Mouse (Mus musculus): ENCODE measurements around the gene Rdh5. TPM values are rescaled to one million over a fixed set of nuclear protein-coding genes. Genes with fewer than 3 reads are reported as not detected.

The Rdh5 gene
- polyA plus RNA-seq, 1 experiment from 2014 or later, result 20.4 TPM

DNA sequence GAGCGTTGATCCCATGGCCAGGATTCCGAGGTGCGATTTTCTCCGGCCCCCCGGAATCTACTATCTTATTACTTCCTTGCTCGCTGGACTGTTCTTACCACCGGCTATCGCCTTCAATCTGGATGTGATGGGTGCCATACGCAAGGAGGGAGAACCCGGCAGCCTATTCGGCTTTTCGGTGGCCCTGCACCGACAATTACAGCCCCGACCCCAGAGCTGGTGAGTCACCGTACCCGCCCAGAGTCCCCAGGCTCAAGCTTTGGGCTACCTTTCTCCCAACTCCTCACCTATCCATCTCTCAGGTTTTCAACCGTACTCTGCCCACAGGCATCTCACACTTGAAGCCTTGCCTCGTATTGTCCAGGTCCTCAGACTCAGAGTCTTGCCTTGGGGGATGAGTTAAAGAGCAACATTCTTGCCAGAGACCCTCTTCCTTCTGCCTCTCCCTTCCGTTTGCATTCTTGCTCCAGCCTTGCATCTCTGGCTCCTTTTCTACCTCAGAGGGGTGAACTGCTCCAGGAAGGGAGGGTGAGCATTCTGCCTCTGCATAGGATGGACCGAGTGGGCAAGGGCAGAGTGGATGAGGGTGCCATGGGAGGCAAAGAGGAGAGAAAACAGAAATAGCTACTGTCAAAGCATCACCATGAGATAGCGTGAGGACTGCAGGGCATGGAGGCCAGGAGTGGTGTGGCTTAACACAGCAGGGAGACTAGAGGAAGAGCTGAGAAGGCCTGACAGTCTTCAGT, 11.5 kb upstream of the Rdh5 start:
- peak overlapping the region; percentile 86 for H3K4me2 ChIP-seq (replicated peaks)
- WGBS, result 4% methylated on average over 21 of the region's 21 CpGs
- ATAC-seq (ENCODE audit: low FRiP score), result 0 out of 2 replicates have a peak, but pooled peaks have one; percentile 5
- DNase-seq (ENCODE audit: low spot score), result no peak
- peak overlapping the region; percentile 41 for H3K4me3 ChIP-seq (replicated peaks; ENCODE audit: low read length)
- H3K4me1 ChIP-seq (replicated peaks; ENCODE audit: control insufficient read depth, insufficient read depth, low read length), result peaks cover 8% of the 10 kb centered on the region
- H3K27ac ChIP-seq, result no peak overlapping the region
- peaks cover 61% of the 10 kb centered on the region for H3K27me3 ChIP-seq (ENCODE audit: control insufficient read depth, insufficient read depth, low read length)
- no peaks in the 10 kb centered on the region for H3K9me3 ChIP-seq (ENCODE audit: control insufficient read depth, low read length)
- H3K9ac ChIP-seq, result peak overlapping the region; percentile 53
- no peaks in the 10 kb centered on the region for H3K36me3 ChIP-seq (replicated peaks; ENCODE audit: control insufficient read depth, insufficient read depth)

DNA sequence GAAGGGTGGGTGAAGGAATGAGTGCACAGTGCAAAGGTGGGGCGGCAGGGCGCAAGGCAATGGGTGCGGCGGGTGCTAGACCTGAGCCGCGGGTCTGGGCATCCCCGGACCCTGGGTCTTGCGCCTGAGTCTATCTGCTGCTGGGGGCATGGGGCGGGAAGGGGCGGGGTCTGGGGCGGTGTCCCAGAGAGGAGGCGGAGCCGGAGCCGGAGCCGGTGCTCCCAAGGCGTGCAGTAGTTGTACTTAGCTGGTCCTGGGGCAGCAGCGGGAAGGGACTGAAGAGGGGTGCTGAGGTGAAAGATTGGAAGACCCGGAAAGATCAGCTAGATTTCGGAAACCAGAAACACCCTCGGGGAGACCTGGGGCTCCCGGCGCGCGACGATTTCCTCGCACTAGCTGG, 10.9 kb upstream of the Rdh5 start, which contains the start of gene Itga7:
TSS of gene Itga7 (plus strand) at position 245 of the 400 bp plus-strand sequence.
- Histone ChIP-seq H3K9me3 (ENCODE audit: control insufficient read depth, low read length) (no peaks in the 10 kb centered on the region), H3K27me3 (ENCODE audit: control insufficient read depth, insufficient read depth, low read length) (peaks cover 61% of the 10 kb centered on the region), H3K36me3 (replicated peaks; ENCODE audit: control insufficient read depth, insufficient read depth) (no peaks in the 10 kb centered on the region), H3K27ac (no peak within 1 kb of the TSS), H3K4me2 (replicated peaks) (peak within 1 kb of the TSS; percentile 86), H3K9ac (peak within 1 kb of the TSS; percentile 53), H3K4me1 (replicated peaks; ENCODE audit: control insufficient read depth, insufficient read depth, low read length) (peaks cover 8% of the 10 kb centered on the region), H3K4me3 (replicated peaks; ENCODE audit: low read length) (peak within 1 kb of the TSS; percentile 41)
- WGBS, result 1% methylated on average over 26 of the region's 26 CpGs
- peak; percentile 60 for ATAC-seq (ENCODE audit: low FRiP score)
- DNase-seq (ENCODE audit: low spot score), result no peak

DNA sequence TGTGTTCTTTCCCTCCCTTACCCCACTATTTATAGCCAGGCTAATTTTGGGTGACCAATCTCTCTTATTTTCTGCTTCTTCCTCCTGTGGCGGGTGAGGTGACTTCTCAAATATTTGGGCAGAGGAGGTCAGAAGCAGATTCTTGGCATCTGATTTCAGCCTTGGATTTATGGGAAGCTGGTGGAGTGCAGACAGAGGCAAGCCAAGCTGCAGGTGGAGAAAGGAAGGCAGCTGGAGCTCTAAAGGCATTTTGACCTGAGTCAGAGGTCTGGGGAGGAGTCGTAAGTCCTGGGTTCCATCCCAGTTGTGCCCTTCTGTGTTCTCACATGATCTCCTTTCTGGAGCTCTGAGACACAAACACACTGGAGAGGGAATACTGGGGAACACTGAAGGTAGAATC, 8.8 kb upstream of the Rdh5 start:
- H3K4me1 ChIP-seq (replicated peaks; ENCODE audit: control insufficient read depth, insufficient read depth, low read length), result peaks cover 8% of the 10 kb centered on the region
- no peak overlapping the region for H3K4me3 ChIP-seq (replicated peaks; ENCODE audit: low read length)
- DNase-seq (ENCODE audit: low spot score) (no peak), ATAC-seq (ENCODE audit: low FRiP score) (no peak)
- H3K27ac ChIP-seq, result no peak overlapping the region
- no peaks in the 10 kb centered on the region for H3K9me3 ChIP-seq (ENCODE audit: control insufficient read depth, low read length)
- peaks cover 66% of the 10 kb centered on the region for H3K27me3 ChIP-seq (ENCODE audit: control insufficient read depth, insufficient read depth, low read length)
- 77% methylated on average over 2 of the region's 2 CpGs for WGBS
- H3K36me3 ChIP-seq (replicated peaks; ENCODE audit: control insufficient read depth, insufficient read depth), result no peaks in the 10 kb centered on the region
- H3K9ac ChIP-seq, result no peak overlapping the region
- H3K4me2 ChIP-seq (replicated peaks), result no peak overlapping the region

DNA sequence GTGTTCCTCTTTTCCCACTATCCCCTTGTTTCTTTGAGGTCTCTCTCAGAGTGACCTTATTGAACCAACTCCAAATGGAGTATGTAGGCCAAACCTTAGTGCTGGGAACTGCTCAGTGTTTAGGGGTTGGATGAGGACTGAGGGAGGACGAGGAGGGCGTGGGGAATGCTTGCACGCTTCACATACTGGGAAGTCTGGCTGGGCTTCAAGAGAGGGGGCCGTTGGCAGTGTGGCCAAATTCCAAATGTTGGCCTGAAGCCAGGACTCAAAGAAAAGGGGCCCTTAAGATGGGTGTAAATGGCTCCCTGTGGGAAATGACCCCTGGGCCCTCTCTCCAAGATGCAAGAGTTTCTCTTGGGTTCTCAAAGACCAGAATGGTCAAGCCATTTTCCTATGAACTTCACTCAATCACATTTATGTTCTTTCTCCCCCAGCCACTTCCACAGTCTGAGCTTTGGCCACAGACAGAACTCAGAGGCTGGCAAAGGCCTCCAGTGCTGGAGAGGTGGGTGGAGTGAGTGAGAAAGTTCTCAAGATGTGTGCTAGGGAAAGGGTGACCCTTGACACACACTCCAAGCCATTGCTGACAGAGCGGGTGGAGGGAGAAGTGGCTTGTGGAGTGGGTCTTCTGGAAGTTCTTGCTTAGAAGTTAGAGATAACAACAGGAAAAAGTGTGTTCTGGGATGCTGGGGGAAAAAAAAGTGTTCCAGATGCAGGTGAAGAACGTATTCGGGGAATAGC, 7.1 kb upstream of the Rdh5 start:
- Histone ChIP-seq H3K9me3 (ENCODE audit: control insufficient read depth, low read length) (no peaks in the 10 kb centered on the region), H3K27me3 (ENCODE audit: control insufficient read depth, insufficient read depth, low read length) (peaks cover 53% of the 10 kb centered on the region), H3K9ac (no peak overlapping the region), H3K27ac (0 out of 2 replicates have a peak overlapping the region, but pooled peaks have one; percentile 43), H3K4me1 (replicated peaks; ENCODE audit: control insufficient read depth, insufficient read depth, low read length) (peaks cover 8% of the 10 kb centered on the region), H3K36me3 (replicated peaks; ENCODE audit: control insufficient read depth, insufficient read depth) (no peaks in the 10 kb centered on the region), H3K4me2 (replicated peaks) (no peak overlapping the region), H3K4me3 (replicated peaks; ENCODE audit: low read length) (no peak overlapping the region)
- ATAC-seq (ENCODE audit: low FRiP score) (peak; percentile 41; the same call in 1 of the 2 replicates), DNase-seq (ENCODE audit: low spot score) (no peak)
- 62% methylated on average over 7 of the region's 7 CpGs for WGBS

DNA sequence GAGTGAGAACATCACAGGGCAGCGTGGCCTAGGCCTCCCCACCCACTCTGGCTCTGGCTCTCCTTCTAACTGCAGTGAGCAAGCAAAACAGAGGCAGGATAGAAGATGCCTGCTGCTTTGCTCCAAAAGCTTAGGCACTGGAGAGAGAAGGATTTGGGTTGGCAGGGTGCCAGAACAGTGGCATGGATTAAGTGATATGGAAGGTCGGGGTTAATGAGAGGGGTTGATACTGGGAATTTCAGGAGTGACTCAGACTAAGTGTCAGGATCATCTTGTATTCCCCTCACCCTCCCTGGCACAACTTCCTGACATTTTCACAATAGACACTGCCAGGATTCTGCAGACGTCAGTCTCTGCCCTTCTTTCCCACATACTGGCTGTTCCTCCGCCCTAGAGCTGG, 5.7 kb upstream of the Rdh5 start:
- Histone ChIP-seq H3K9ac (no peak overlapping the region), H3K4me1 (replicated peaks; ENCODE audit: control insufficient read depth, insufficient read depth, low read length) (peaks cover 6% of the 10 kb centered on the region), H3K4me3 (replicated peaks; ENCODE audit: low read length) (no peak overlapping the region), H3K36me3 (replicated peaks; ENCODE audit: control insufficient read depth, insufficient read depth) (no peaks in the 10 kb centered on the region), H3K4me2 (replicated peaks) (no peak overlapping the region), H3K9me3 (ENCODE audit: control insufficient read depth, low read length) (no peaks in the 10 kb centered on the region), H3K27me3 (ENCODE audit: control insufficient read depth, insufficient read depth, low read length) (peaks cover 38% of the 10 kb centered on the region), H3K27ac (no peak overlapping the region)
- no peak for DNase-seq (ENCODE audit: low spot score)
- 27% methylated on average over 4 of the region's 4 CpGs for WGBS
- ATAC-seq (ENCODE audit: low FRiP score), result peak; percentile 29; the same call in 1 of the 2 replicates

DNA sequence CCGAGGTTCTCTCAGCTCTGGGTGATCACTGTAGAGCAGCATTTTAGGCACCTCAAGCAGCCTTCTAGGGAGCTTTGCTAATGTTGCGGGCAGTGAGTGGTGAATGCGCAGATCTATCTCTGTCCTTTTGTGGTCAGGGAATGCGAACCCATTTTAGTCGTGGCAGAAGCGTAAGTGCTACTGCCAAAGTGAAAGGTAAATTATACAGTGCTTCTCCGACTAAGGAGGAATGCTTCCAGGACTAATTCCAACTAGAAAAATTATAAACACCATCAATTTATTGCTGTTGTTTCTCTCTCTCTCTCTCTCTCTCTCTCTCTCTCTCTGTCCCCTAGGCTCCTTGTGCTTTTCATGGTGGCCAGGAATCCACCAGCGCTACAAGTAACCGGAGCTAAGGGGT, 1.2 kb upstream of the Rdh5 start, which contains the start of gene Bloc1s1:
TSS of gene Bloc1s1 (minus strand) at position 101 of the 400 bp plus-strand sequence.
- 65% methylated on average over 9 of the region's 9 CpGs for WGBS
- peak; percentile 0; the same call in 1 of the 2 replicates for ATAC-seq (ENCODE audit: low FRiP score)
- H3K4me3 ChIP-seq (replicated peaks; ENCODE audit: low read length), result peak within 1 kb of the TSS; percentile 51
- no peak for DNase-seq (ENCODE audit: low spot score)
- no peaks in the 10 kb centered on the region for H3K36me3 ChIP-seq (replicated peaks; ENCODE audit: control insufficient read depth, insufficient read depth)
- H3K27ac ChIP-seq, result peak within 1 kb of the TSS; percentile 83
- H3K4me1 ChIP-seq (replicated peaks; ENCODE audit: control insufficient read depth, insufficient read depth, low read length), result peaks cover 26% of the 10 kb centered on the region
- peak within 1 kb of the TSS; percentile 66 for H3K9ac ChIP-seq
- H3K27me3 ChIP-seq (ENCODE audit: control insufficient read depth, insufficient read depth, low read length), result peaks cover 5% of the 10 kb centered on the region; the same call in 1 of the 2 replicates
- H3K9me3 ChIP-seq (ENCODE audit: control insufficient read depth, low read length), result no peaks in the 10 kb centered on the region
- peak within 1 kb of the TSS; percentile 62 for H3K4me2 ChIP-seq (replicated peaks)

DNA sequence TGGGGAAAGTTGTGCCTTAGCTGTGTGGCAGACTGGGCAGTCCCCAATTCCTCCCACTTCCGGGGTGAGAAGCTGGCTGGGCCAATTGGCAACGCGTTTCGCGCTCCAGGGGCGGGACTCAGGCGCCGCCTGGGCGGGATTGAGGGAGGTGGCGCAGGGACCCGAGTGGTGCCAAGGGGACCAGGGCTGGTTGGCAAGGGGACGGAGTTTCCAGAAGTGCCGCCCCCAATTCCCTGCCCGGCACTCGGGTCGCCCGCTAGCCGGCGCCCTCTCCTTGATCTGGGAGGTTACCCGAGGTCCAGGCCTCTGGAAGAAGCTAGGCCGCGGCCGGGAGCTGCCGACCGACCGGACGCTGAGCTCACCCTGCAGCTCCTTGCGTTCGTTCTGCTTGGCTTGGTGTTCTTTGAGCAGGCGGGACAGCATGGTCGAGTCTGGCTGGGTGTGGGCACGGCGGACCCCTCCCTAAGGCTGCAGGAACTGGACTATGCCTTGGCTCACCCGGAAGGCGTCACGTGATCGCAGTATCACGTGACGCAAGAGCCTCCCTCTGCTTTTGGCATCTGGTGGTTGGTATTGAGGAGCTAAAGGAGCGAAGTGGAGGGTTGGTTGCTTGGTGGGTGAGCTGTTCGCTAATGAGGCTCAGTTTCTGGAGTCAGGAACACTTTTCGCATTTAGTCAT, 464 bp upstream of the Rdh5 start:
- WGBS, result under 1% methylated on average over 42 of the region's 42 CpGs
- ATAC-seq (ENCODE audit: low FRiP score), result peak; percentile 95
- Histone ChIP-seq H3K4me2 (replicated peaks) (peak overlapping the region; percentile 62), H3K27ac (peak overlapping the region; percentile 83), H3K27me3 (ENCODE audit: control insufficient read depth, insufficient read depth, low read length) (peaks cover 5% of the 10 kb centered on the region; the same call in 1 of the 2 replicates), H3K9ac (peak overlapping the region; percentile 66), H3K36me3 (replicated peaks; ENCODE audit: control insufficient read depth, insufficient read depth) (no peaks in the 10 kb centered on the region), H3K9me3 (ENCODE audit: control insufficient read depth, low read length) (no peaks in the 10 kb centered on the region), H3K4me1 (replicated peaks; ENCODE audit: control insufficient read depth, insufficient read depth, low read length) (peaks cover 29% of the 10 kb centered on the region), H3K4me3 (replicated peaks; ENCODE audit: low read length) (peak overlapping the region; percentile 51)
- peak; percentile 90 for DNase-seq (ENCODE audit: low spot score)

DNA sequence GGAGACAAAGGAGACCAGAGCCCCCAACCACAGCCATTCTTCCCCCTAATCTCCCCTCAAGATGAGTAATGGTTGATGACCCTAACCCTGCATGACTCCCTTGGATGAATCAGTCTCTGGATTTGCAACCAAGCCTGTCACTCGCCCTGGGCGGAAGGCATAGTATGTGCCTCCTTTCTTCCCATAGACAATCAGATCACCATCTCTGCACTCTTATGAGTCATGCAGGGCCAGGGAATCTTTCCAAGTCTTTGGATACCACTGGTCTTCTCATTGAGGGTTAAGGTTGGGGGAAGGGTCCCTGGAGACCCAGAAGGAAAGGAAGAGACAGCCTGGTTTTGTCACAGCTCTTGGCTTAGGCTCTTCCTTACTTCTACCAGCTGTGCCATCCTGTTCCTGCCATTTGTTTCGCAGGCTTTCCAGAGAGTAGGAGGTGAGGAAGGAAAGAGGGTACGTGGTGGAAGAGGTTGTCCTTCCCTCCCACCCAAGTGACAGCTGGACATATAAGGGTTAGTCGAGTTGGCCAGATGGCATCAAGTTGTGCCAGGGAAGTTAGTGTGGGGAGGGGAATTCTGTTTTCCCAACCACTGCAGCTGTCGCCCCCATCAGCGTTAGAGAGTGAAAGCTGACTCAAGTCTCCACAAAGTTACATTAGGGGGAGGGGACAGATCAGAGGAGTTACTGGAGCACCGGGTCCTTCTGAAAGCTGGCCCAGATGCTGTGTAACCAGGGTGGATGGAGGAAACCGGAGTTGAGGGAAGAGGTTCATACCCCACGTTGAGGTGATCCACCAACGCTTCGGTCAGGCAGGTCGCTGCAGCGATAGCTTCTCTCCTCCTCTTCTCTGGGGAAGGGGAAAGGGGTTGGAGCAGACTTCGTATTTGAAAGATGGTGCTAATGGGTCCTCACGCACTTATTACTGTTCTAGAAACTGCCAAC, 536 bp downstream of the Rdh5 start:
- H3K27me3 ChIP-seq (ENCODE audit: control insufficient read depth, insufficient read depth, low read length), result no peaks in the 10 kb centered on the region
- H3K27ac ChIP-seq, result 0 out of 2 replicates have a peak overlapping the region, but pooled peaks have one; percentile 7
- DNase-seq (ENCODE audit: low spot score), result no peak
- peak overlapping the region; percentile 66 for H3K9ac ChIP-seq
- H3K9me3 ChIP-seq (ENCODE audit: control insufficient read depth, low read length), result no peaks in the 10 kb centered on the region
- H3K36me3 ChIP-seq (replicated peaks; ENCODE audit: control insufficient read depth, insufficient read depth), result peaks cover 5% of the 10 kb centered on the region; the same call in 1 of the 2 replicates
- no peak for ATAC-seq (ENCODE audit: low FRiP score)
- 71% methylated on average over 16 of the region's 16 CpGs for WGBS
- H3K4me1 ChIP-seq (replicated peaks; ENCODE audit: control insufficient read depth, insufficient read depth, low read length), result peaks cover 33% of the 10 kb centered on the region
- peak overlapping the region; percentile 51 for H3K4me3 ChIP-seq (replicated peaks; ENCODE audit: low read length)
- H3K4me2 ChIP-seq (replicated peaks), result peak overlapping the region; percentile 62
